Mouse (Mus musculus) left cerebral cortex, adult 8-10 months (tissue): Measurements from ENCODE around the gene Vasn. TPM values are rescaled to one million over a fixed set of nuclear protein-coding genes. Genes with fewer than 3 reads are reported as not detected.

Source experiments
- DNase-seq, 2 experiments: peaks; one replicate each; pipeline ENCODE4 v3.0.0; 2022; ENCODE audit warnings: low spot score in 2 of 2
- total RNA-seq, 4 experiments: library from RNA; stranded (reverse); gene quantifications; 2 replicates each; pipeline ENCODE4 v1.2.4; 2022

Gene Vasn
- total RNA-seq, 4 experiments from 2014 or later: 8.5 to 10.4 (median 9.9) TPM

- DNase-seq: no peak
Observed at GRCm38 (mm10) chr16:4606431-4607084, 33.2 kb upstream of the Vasn start.

- DNase-seq: no peak
Observed at GRCm38 (mm10) chr16:4607818-4608531, 31.8 kb upstream of the Vasn start.

- DNase-seq: no peak
Observed at GRCm38 (mm10) chr16:4608532-4609059, 31.1 kb upstream of the Vasn start.

- DNase-seq: no peak
Observed at GRCm38 (mm10) chr16:4611193-4611592, 28.5 kb upstream of the Vasn start.

GRCm38 (mm10) chr16:4611676-4612075 is 28.1 kb upstream of the Vasn start:
- DNase-seq: no peak

GRCm38 (mm10) chr16:4613736-4614135 is 26.0 kb upstream of the Vasn start:
- no peak for DNase-seq

GRCm38 (mm10) chr16:4614639-4615038 is 25.1 kb upstream of the Vasn start:
- no peak for DNase-seq

- no peak for DNase-seq
Observed at GRCm38 (mm10) chr16:4615297-4615696, 24.4 kb upstream of the Vasn start.

- no peak for DNase-seq
Observed at GRCm38 (mm10) chr16:4616829-4617228, 22.9 kb upstream of the Vasn start.

GRCm38 (mm10) chr16:4624074-4624473 is 15.7 kb upstream of the Vasn start:
- no peak for DNase-seq

GRCm38 (mm10) chr16:4624481-4625110 is 15.1 kb upstream of the Vasn start, which contains the start of gene Pam16:
Pam16 (minus strand) TSS chr16:4624988.
- DNase-seq: peak; percentile 81 to 91

GRCm38 (mm10) chr16:4627105-4627504 is 12.6 kb upstream of the Vasn start:
- no peak for DNase-seq

- no peak for DNase-seq
Observed at GRCm38 (mm10) chr16:4628898-4629419, 10.8 kb upstream of the Vasn start.

- peak in 1 of 2 experiments; percentile 79 for DNase-seq
Observed at GRCm38 (mm10) chr16:4629950-4630349, 9.8 kb upstream of the Vasn start.

GRCm38 (mm10) chr16:4632050-4632449 is 7.7 kb upstream of the Vasn start:
- no peak for DNase-seq

- no peak for DNase-seq
Observed at GRCm38 (mm10) chr16:4633661-4634060, 6.1 kb upstream of the Vasn start.

- no peak for DNase-seq
Observed at GRCm38 (mm10) chr16:4634681-4635080, 5.1 kb upstream of the Vasn start.

GRCm38 (mm10) chr16:4635760-4636159 is 4.0 kb upstream of the Vasn start:
- no peak for DNase-seq

- DNase-seq: no peak
Observed at GRCm38 (mm10) chr16:4638891-4639390, 800 bp upstream of the Vasn start.

GRCm38 (mm10) chr16:4640267-4641005 is 695 bp downstream of the Vasn start:
- no peak for DNase-seq
